Mouse (Mus musculus) heart, postnatal 0 days (tissue): ENCODE data around the gene Arhgap29.
A peak's percentile ranks its signal among the peaks of the same experiment; 100 is the strongest.

Source experiments
- CTCF ChIP-seq: IDR thresholded peaks from 2 replicates; pipeline ENCODE4 v1.5.1; 2016; ENCODE audit warnings: antibody characterized with exemption, control low read depth, low read depth
- EP300 ChIP-seq: IDR thresholded peaks from 2 replicates; pipeline ENCODE4 v1.6.1; 2016; ENCODE audit warnings: antibody characterized with exemption, low read depth

DNA sequence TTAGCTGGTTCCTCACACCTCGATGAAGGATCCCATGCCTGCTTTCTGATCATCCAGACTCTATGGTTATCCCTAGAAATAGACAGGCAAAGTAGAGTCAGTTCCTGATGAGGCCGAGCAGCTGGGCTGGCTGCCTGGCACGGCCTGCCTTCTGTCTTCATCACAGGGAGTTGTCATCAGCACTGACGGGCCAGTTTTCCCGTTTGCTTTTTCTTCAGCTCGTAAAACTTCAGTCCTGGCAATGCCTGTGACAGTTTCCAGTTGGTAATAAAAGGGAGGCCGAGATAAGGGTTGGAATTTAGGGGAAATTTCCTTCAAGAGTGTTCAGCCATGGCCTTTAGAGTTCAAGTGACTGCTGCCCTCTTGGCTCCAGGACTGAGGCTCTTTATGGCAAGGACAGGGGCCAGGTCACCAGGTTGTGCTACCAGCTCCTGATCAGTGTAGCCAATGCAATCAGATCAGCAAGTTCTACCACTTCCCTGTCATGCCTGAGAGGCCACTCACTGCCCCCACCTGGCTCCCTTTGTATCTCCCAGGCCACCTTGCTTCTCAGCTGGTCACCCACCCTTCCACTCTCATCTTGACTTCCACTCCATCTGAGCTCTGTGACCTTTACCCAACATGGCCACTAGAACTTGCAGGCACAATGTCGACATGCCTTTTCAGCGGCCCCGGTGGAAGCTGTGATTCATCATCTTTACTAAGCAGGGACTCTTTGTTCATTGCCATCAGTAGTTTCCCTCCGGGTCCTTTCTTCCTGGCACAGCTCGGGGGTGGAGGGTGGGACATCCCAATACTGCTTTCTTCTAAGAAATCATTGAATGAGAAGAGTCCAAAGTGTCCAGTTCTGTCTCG lies 112.4 kb downstream of the Arhgap29 start:
- TF ChIP-seq CTCF (no peak), EP300 (peak; percentile 80)
